Mouse (Mus musculus) urinary bladder, postnatal 14 days (tissue): ENCODE measurements around the gene Slc35b3.
A peak's percentile ranks its signal among the peaks of the same experiment; 100 is the strongest.

Experiments used
- DNase-seq: peaks from one replicate; pipeline ENCODE4 v3.0.0; 2021; ENCODE audit warnings: low spot score

The Slc35b3 gene

GRCm38 (mm10) chr13:38960063-38961050, at the start of gene Slc35b3:
Gene Slc35b3 (minus strand): TSS chr13:38960875.
- peak; percentile 85 for DNase-seq

GRCm38 (mm10) chr13:39010280-39010679, 49.6 kb upstream of the Slc35b3 start:
- no peak for DNase-seq

GRCm38 (mm10) chr13:39003101-39003762, 42.6 kb upstream of the Slc35b3 start:
- no peak for DNase-seq

GRCm38 (mm10) chr13:39002424-39002823, 41.7 kb upstream of the Slc35b3 start:
- no peak for DNase-seq

- no peak for DNase-seq
Measured at GRCm38 (mm10) chr13:39001434-39001833, 40.8 kb upstream of the Slc35b3 start.

- no peak for DNase-seq
Measured at GRCm38 (mm10) chr13:38998958-38999357, 38.3 kb upstream of the Slc35b3 start.

GRCm38 (mm10) chr13:38992529-38992928, 31.9 kb upstream of the Slc35b3 start:
- peak; percentile 15 for DNase-seq

- DNase-seq: no peak
Measured at GRCm38 (mm10) chr13:38983751-38984150, 23.1 kb upstream of the Slc35b3 start.

GRCm38 (mm10) chr13:38980900-38981299, 20.2 kb upstream of the Slc35b3 start:
- no peak for DNase-seq

GRCm38 (mm10) chr13:38976978-38977377, 16.3 kb upstream of the Slc35b3 start:
- DNase-seq: no peak

GRCm38 (mm10) chr13:38975853-38976252, 15.2 kb upstream of the Slc35b3 start:
- no peak for DNase-seq

- DNase-seq: no peak
Measured at GRCm38 (mm10) chr13:38972602-38973001, 11.9 kb upstream of the Slc35b3 start.

GRCm38 (mm10) chr13:38971047-38971446, 10.4 kb upstream of the Slc35b3 start:
- DNase-seq: no peak

GRCm38 (mm10) chr13:38967518-38967917, 6.8 kb upstream of the Slc35b3 start:
- no peak for DNase-seq

GRCm38 (mm10) chr13:38966922-38967448, 6.3 kb upstream of the Slc35b3 start:
- no peak for DNase-seq

GRCm38 (mm10) chr13:38962771-38963170, 2.1 kb upstream of the Slc35b3 start:
- no peak for DNase-seq

GRCm38 (mm10) chr13:38958037-38958436, 2.6 kb downstream of the Slc35b3 start:
- no peak for DNase-seq

- DNase-seq: no peak
Measured at GRCm38 (mm10) chr13:38946296-38947012, 14.2 kb downstream of the Slc35b3 start.

- no peak for DNase-seq
Measured at GRCm38 (mm10) chr13:38945767-38946166, 14.9 kb downstream of the Slc35b3 start.

- DNase-seq: no peak
Measured at GRCm38 (mm10) chr13:38944951-38945350, 15.7 kb downstream of the Slc35b3 start.

- DNase-seq: no peak
Measured at GRCm38 (mm10) chr13:38941786-38942185, 18.9 kb downstream of the Slc35b3 start.

GRCm38 (mm10) chr13:38941280-38941679, 19.4 kb downstream of the Slc35b3 start:
- DNase-seq: no peak
